Mouse (Mus musculus) limb, embryonic 13.5 days (tissue): ENCODE data around the gene Gm8362. TPM values are rescaled to one million over a fixed set of nuclear protein-coding genes. Genes with fewer than 3 reads are reported as not detected.
A peak's percentile ranks its signal among the peaks of the same experiment; 100 is the strongest.
"Not testable (repeated sequence)": the region's sequence is repeated elsewhere in the genome, so short reads cannot be mapped to it uniquely, and the experiment has no call there.

Experiments
- ATAC-seq: fragments of 200-750 bp; cut with Nextera tagmentation; 2 replicates; pipeline ENCODE4 v1.8.0; 2017; ENCODE audit warnings: low read depth, moderate number of reproducible peaks, moderate TSS enrichment; ENCODE audit not compliant: low FRiP score
- H3K27ac ChIP-seq: fragments of 300-500 bp; sonication (generic); 2 replicates; pipeline ENCODE4 v1.5.1; 2015; ENCODE audit warnings: inconsistent platforms, mild to moderate bottlenecking, moderate library complexity
- H3K27me3 ChIP-seq: fragments of 300-500 bp; sonication (generic); 2 replicates; pipeline ENCODE4 v1.6.1; 2015; ENCODE audit warnings: mild to moderate bottlenecking, inconsistent platforms
- H3K36me3 ChIP-seq: fragments of 300-500 bp; sonication (generic); 2 replicates; pipeline ENCODE4 v1.6.1; 2015; ENCODE audit warnings: inconsistent platforms, mild to moderate bottlenecking, moderate library complexity
- H3K4me1 ChIP-seq: fragments of 300-500 bp; sonication (generic); 2 replicates; pipeline ENCODE4 v1.6.1; 2015; ENCODE audit warnings: inconsistent platforms
- H3K4me2 ChIP-seq: fragments of 300-500 bp; sonication (generic); replicated peaks from 2 replicates; pipeline ENCODE4 v1.6.1; 2015; ENCODE audit warnings: inconsistent platforms, mild to moderate bottlenecking, moderate library complexity
- H3K4me3 ChIP-seq: fragments of 300-500 bp; sonication (generic); 2 replicates; pipeline ENCODE4 v1.5.1; 2015; ENCODE audit warnings: moderate library complexity, mild to moderate bottlenecking, inconsistent platforms
- H3K9ac ChIP-seq: fragments of 300-500 bp; sonication (generic); 2 replicates; pipeline ENCODE4 v1.6.1; 2015; ENCODE audit warnings: mild to moderate bottlenecking, inconsistent platforms
- H3K9me3 ChIP-seq: fragments of 300-500 bp; sonication (generic); 2 replicates; pipeline ENCODE4 v1.6.1; 2016; ENCODE audit warnings: inconsistent platforms
- WGBS: fragments of 180-500 bp; shearing (Covaris S2); methylation state at CpG from one replicate; pipeline ENCODE4 v1.1.7; 2015; 5-methylcytosine and 5-hydroxymethylcytosine counted together
- polyA plus RNA-seq: library from polyadenylated mRNA; unstranded; fragments of >200 nt; fragmentation: Nextera tagmentation; extraction: Ambion mirVana; gene quantifications from 2 replicates; pipeline ENCODE4 v1.2.1, GENCODE M21; 2015

The Gm8362 gene
- not detected in 2 replicates for polyA plus RNA-seq

- not testable (repeated sequence) for H3K4me2 ChIP-seq, H3K27me3 ChIP-seq, H3K4me1 ChIP-seq, H3K4me3 ChIP-seq, H3K27ac ChIP-seq, H3K9me3 ChIP-seq, H3K9ac ChIP-seq, H3K36me3 ChIP-seq, ATAC-seq
- 88% methylated on average over 1 of the region's 1 CpGs for WGBS
Measured at GRCm38 (mm10) chr14:6774311-6774710, at the start of gene Gm8362. Gene Gm8362, minus strand, starts transcription at chr14:6774411.

- WGBS, result 90% methylated on average over 3 of the region's 3 CpGs
Measured at GRCm38 (mm10) chr14:6823297-6823696, 49.1 kb upstream of the Gm8362 start.

GRCm38 (mm10) chr14:6757231-6757536 is 17.0 kb downstream of the Gm8362 start:
- not testable (repeated sequence) for H3K36me3 ChIP-seq, H3K27me3 ChIP-seq, ATAC-seq, H3K9ac ChIP-seq, H3K9me3 ChIP-seq, H3K4me1 ChIP-seq, H3K27ac ChIP-seq
- 0% methylated on average over 2 of the region's 13 CpGs for WGBS
- peak overlapping the region; percentile 61 for H3K4me2 ChIP-seq
- peak overlapping the region; percentile 47 for H3K4me3 ChIP-seq

More at GRCm38 (mm10) chr14:6823297-6823696, 49.1 kb upstream of the Gm8362 start:
- not testable (repeated sequence) for H3K4me2 ChIP-seq, H3K9me3 ChIP-seq, H3K4me1 ChIP-seq, H3K4me3 ChIP-seq, H3K27ac ChIP-seq, ATAC-seq, H3K36me3 ChIP-seq, H3K27me3 ChIP-seq, H3K9ac ChIP-seq

DNA sequence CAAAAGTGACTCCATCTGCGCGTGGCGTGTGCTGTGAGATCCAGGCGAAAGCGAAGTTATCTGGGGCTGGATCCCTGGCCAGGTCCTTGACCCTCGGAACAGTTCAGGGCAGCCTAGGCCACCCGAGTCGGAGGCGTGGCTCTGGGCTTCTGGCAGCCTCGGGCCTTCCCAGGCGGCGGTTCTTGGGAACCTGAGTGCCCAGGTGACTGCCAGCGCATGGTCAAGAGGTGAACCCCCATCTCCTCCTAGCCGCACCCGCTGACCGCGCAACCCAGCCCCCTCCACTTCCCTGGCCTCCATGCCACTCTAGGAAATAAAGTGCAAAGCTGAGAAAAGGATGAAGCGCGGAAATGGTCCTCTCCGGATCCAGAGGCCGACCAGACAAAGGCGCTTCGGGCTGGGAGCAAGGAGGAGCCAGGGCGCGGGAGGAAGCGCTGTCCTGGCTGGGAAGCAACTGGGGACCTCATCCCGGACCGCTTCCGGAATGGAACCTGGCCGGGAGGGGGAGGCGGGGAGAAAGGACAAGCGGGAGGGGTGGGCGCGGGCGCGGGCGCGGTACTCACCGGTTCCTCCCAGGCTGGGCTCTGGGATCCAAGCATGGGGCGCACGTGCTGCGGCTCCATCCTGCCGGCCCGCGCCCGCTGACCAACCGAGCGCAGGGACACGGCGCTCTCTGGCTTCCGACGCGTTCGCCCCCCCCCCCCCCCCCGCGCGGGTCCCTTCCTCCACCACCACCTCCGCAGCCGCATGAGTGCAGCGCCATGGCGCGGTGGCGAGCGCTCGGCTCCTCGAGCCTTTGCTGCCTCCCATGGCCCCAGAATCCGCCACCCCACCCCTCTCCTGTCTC is 17.6 kb downstream of the Gm8362 start:
- not testable (repeated sequence) for H3K27ac ChIP-seq, H3K36me3 ChIP-seq, H3K4me1 ChIP-seq, H3K9me3 ChIP-seq, ATAC-seq, H3K27me3 ChIP-seq
- under 1% methylated on average over 37 of the region's 67 CpGs for WGBS
- Histone ChIP-seq H3K4me3 (peak overlapping the region; percentile 47), H3K4me2 (peak overlapping the region; percentile 61), H3K9ac (peak overlapping the region; percentile 55; the same call in 1 of the 2 replicates)

DNA sequence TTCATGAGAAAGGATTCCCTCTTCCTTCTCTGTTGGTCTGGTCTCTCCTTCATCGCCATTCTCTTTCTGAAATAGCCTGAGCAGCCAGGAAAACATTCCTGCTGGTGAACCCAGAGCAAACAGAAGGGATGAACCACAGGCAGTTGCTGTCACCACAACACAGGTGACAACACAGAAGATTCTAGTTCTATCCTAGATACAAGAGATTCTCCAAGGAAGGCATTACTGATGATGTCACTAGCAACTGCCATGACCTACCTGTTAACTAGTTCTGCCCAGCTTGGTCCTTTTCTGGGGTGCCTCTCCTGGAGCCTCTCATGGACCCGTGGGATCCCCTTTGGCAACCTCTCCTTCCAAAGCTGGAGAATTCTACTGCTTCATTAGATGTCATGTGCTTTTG is 32.0 kb downstream of the Gm8362 start, which contains the start of gene Gm3636:
TSS of gene Gm3636 (minus strand) at position 101 of the 400 bp plus-strand sequence.
- no CpG with 5 or more reads among the region's 2 CpGs for WGBS
- not testable (repeated sequence) for ATAC-seq, H3K4me2 ChIP-seq

GRCm38 (mm10) chr14:6720151-6720550 is 54.1 kb downstream of the Gm8362 start, which contains the start of gene Gm8050:
Gene Gm8050, minus strand, starts transcription at chr14:6720251.
- H3K36me3 ChIP-seq, H3K27me3 ChIP-seq, H3K27ac ChIP-seq, H3K4me3 ChIP-seq, H3K4me1 ChIP-seq, H3K9ac ChIP-seq, H3K9me3 ChIP-seq, ATAC-seq, H3K4me2 ChIP-seq: not testable (repeated sequence)
- 64% methylated on average over 1 of the region's 2 CpGs for WGBS

More for the DNA sequence above, 32.0 kb downstream of the Gm8362 start, which contains the start of gene Gm3636:
- H3K27ac ChIP-seq, H3K9ac ChIP-seq, H3K27me3 ChIP-seq, H3K36me3 ChIP-seq, H3K4me1 ChIP-seq, H3K4me3 ChIP-seq, H3K9me3 ChIP-seq: not testable (repeated sequence)

Other genes starting within 250 kb of the Gm8362 start
- gene Gm8356, start 237.1 kb downstream of the Gm8362 start, polyA plus RNA-seq, result not detected in 2 replicates
- 0.22 TPM in 1 of 2 replicates, not detected in the other for gene Gm3629, start 183.8 kb downstream of the Gm8362 start, polyA plus RNA-seq
- not detected in 2 replicates for gene Gm3460, start 152.0 kb downstream of the Gm8362 start, polyA plus RNA-seq
- not detected in 2 replicates for gene Gm10251, start 90.2 kb downstream of the Gm8362 start, polyA plus RNA-seq
- not detected in 2 replicates for gene Gm8050, start 54.2 kb downstream of the Gm8362 start, polyA plus RNA-seq
- gene Gm3636, start 32.1 kb downstream of the Gm8362 start, polyA plus RNA-seq, result 4.0 and 4.2 TPM in 2 replicates
- gene Gm3642, start 65.9 kb upstream of the Gm8362 start, polyA plus RNA-seq, result not detected in 2 replicates
- 0.74 and 0.94 TPM in 2 replicates for gene Gm3667, start 115.6 kb upstream of the Gm8362 start, polyA plus RNA-seq
- gene Gm6356, start 199.4 kb upstream of the Gm8362 start, polyA plus RNA-seq, result not detected in 2 replicates